Mouse (Mus musculus) myocyte (in vitro differentiated cells): ENCODE results near the gene A130010J15Rik. TPM values are rescaled to one million over a fixed set of nuclear protein-coding genes. Genes with fewer than 3 reads are reported as not detected.

Experiments used
- H3K27me3 ChIP-seq: one replicate; pipeline ENCODE4 v1.6.1; 2011; ENCODE audit not compliant: control insufficient read depth, insufficient read depth, insufficient read length
- H3K36me3 ChIP-seq: one replicate; pipeline ENCODE4 v1.6.1; 2011; ENCODE audit not compliant: control insufficient read depth, insufficient read depth
- H3K4me2 ChIP-seq: one replicate; pipeline ENCODE4 v1.6.1; 2011; ENCODE audit warnings: low read depth, control low read depth
- H3K4me3 ChIP-seq: one replicate; pipeline ENCODE4 v1.5.1; 2011; ENCODE audit warnings: mild to moderate bottlenecking, control low read depth, moderate library complexity
- H3K79me2 ChIP-seq: one replicate; pipeline ENCODE4 v1.6.1; 2011; ENCODE audit not compliant: control insufficient read depth, insufficient read depth
- H3ac ChIP-seq: one replicate; pipeline ENCODE4 v1.6.1; 2011; ENCODE audit not compliant: control insufficient read depth, insufficient read length
- CEBPB ChIP-seq: IDR thresholded peaks from 2 replicates; pipeline ENCODE4 v1.6.1; 2011; ENCODE audit warnings: mild to moderate bottlenecking, moderate library complexity; ENCODE audit not compliant: poor library complexity, insufficient read depth, severe bottlenecking
- E2F4 ChIP-seq: IDR thresholded peaks from one replicate; pipeline ENCODE4 v1.6.1; 2011; ENCODE audit warnings: mild to moderate bottlenecking, control low read depth, moderate library complexity; ENCODE audit not compliant: insufficient read depth
- MAX ChIP-seq: IDR thresholded peaks from one replicate; pipeline ENCODE4 v1.6.1; 2011; ENCODE audit warnings: low read depth, mild to moderate bottlenecking, control low read depth
- MYOD1 ChIP-seq, 3 experiments: IDR thresholded peaks; one replicate each; pipeline ENCODE4 v1.6.1; 2011; ENCODE audit warnings: control low read depth in 2 of 3, low read depth in 2 of 3, mild to moderate bottlenecking in 2 of 3, moderate library complexity in 1 of 3; ENCODE audit not compliant: insufficient read length in 2 of 3, control insufficient read depth in 1 of 3
- MYOG ChIP-seq, 3 experiments: IDR thresholded peaks; one replicate each; pipeline ENCODE4 v1.6.1; 2011; ENCODE audit warnings: control low read depth in 2 of 3, low read depth in 2 of 3, mild to moderate bottlenecking in 2 of 3; ENCODE audit not compliant: insufficient read length in 2 of 3, control insufficient read depth in 1 of 3, insufficient read depth in 1 of 3
- POLR2A ChIP-seq: IDR thresholded peaks from one replicate; pipeline ENCODE4 v1.6.1; 2011; ENCODE audit warnings: low read depth, mild to moderate bottlenecking, control low read depth, moderate library complexity; ENCODE audit not compliant: insufficient read length
- POLR2AphosphoS2 ChIP-seq: IDR thresholded peaks from one replicate; pipeline ENCODE4 v1.6.1; 2011; ENCODE audit warnings: low read depth, control low read depth; ENCODE audit not compliant: insufficient read length
- REST ChIP-seq: IDR thresholded peaks from one replicate; pipeline ENCODE4 v1.6.1; 2011; ENCODE audit warnings: mild to moderate bottlenecking, control low read depth, moderate library complexity; ENCODE audit not compliant: insufficient read depth, insufficient read length
- SRF ChIP-seq: IDR thresholded peaks from one replicate; pipeline ENCODE4 v1.6.1; 2011; ENCODE audit warnings: low read depth; ENCODE audit not compliant: control insufficient read depth, insufficient read length
- TCF12 ChIP-seq: IDR thresholded peaks from one replicate; pipeline ENCODE4 v1.6.1; 2011; ENCODE audit warnings: mild to moderate bottlenecking, control low read depth; ENCODE audit not compliant: poor library complexity, insufficient read depth, severe bottlenecking
- TCF3 ChIP-seq: IDR thresholded peaks from one replicate; pipeline ENCODE4 v1.6.1; 2011; ENCODE audit warnings: low read depth, control low read depth; ENCODE audit not compliant: insufficient read length
- USF1 ChIP-seq: IDR thresholded peaks from one replicate; pipeline ENCODE4 v1.6.1; 2011; ENCODE audit warnings: low read depth, mild to moderate bottlenecking, control low read depth, moderate library complexity
- polyA plus RNA-seq: library from polyadenylated mRNA; unstranded; fragments of >200 nt; fragmentation: generic; extraction: Trizol; gene quantifications from one replicate; pipeline ENCODE4 v1.2.1, GENCODE M21; 2012; ENCODE audit warnings: missing spikeins

Gene A130010J15Rik
- polyA plus RNA-seq, 1 experiment = 5.1 TPM

DNA sequence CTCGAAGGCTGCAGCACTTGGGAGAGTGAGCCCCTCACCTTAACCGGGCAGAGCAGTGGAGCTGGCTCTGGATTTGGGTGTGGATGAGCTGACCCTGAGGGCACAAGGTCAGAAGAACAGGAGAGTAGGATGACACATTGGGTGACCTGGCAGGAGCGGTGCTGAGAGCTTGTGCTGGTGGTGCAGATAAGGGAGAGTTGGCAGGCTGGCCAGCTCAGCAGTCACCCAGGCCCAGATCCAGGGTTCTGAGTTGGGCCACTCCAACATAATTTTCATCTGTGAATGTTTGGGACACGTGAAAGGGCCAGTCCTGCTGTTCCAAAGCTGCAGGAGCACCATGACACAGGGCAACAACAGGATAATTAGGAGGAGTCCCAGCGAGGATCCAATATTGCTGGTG is 43.5 kb downstream of the A130010J15Rik start:
- Histone ChIP-seq H3K4me3 (no peak overlapping the region), H3K4me2 (no peak overlapping the region), H3K27me3 (no peaks in the 10 kb centered on the region), H3K79me2 (no peaks in the 10 kb centered on the region), H3ac (no peak overlapping the region), H3K36me3 (no peaks in the 10 kb centered on the region)
- TF ChIP-seq MYOG (IDR thresholded peaks at IDR 0.05; ENCODE audit: control insufficient read depth in 1 of 3, insufficient read depth in 1 of 3, insufficient read length in 2 of 3, low read depth in 2 of 3) (no peak), REST (no peak)

DNA sequence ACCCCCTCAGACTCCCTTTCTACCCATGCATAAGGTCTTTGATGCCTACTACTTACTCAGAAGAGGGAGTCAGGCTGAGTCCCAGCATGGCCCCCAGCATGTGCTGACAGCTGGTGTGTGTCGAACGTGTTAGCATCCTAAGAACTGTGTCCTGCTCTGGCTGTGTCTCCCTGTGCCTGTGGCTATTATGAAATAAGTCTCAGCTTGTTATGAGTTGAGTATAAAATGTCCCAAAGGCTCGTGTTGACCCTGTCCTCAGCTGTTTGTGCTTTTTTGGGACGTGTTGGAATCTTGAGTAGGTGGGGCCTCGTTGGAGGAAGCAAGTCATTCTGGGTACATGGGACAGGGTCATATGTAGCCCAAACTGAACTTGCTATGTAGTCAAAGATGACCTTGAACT is 46.2 kb downstream of the A130010J15Rik start:
- no peak overlapping the region for H3K4me3 ChIP-seq
- H3K79me2 ChIP-seq = no peaks in the 10 kb centered on the region
- TF ChIP-seq E2F4 (no peak), POLR2A (no peak), MYOG (IDR thresholded peaks at IDR 0.05; ENCODE audit: control insufficient read depth in 1 of 3, insufficient read depth in 1 of 3, insufficient read length in 2 of 3, low read depth in 2 of 3) (peak in 1 of 3 experiments; percentile 2), MYOD1 (IDR thresholded peaks at IDR 0.05; ENCODE audit: control insufficient read depth in 1 of 3, insufficient read length in 2 of 3, low read depth in 2 of 3) (peak in 2 of 3 experiments; percentile 5 to 22)
- peak overlapping the region; percentile 6 for H3K4me2 ChIP-seq
- no peaks in the 10 kb centered on the region for H3K36me3 ChIP-seq
- no peaks in the 10 kb centered on the region for H3K27me3 ChIP-seq
- H3ac ChIP-seq = no peak overlapping the region

DNA sequence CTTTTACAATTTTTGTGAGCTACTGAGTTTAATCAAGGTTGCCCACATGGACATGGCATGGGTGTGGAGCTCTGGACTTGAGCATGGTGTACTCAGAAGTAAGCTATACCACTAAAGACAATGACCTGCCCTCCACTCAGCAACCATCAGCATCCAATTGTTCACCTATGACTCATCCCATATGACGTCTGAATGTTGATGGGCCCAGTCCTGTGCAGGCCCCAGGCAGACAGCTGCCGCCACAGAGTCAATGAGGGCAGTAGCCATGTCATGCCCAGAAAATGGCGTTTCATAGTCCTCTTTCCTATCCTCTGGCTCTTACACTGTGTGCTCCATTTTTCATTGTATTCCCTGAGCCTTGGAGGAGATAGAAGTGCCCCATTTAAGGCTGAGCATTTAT is 48.2 kb downstream of the A130010J15Rik start:
- no peak overlapping the region for H3K4me2 ChIP-seq
- H3ac ChIP-seq = no peak overlapping the region
- no peak overlapping the region for H3K4me3 ChIP-seq
- TF ChIP-seq TCF12 = no peak
- no peak for TF ChIP-seq REST
- TF ChIP-seq MAX = no peak
- peak in 2 of 3 experiments; percentile 56 to 63 for TF ChIP-seq MYOG (IDR thresholded peaks at IDR 0.05; ENCODE audit: control insufficient read depth in 1 of 3, insufficient read depth in 1 of 3, insufficient read length in 2 of 3, low read depth in 2 of 3)
- no peak for TF ChIP-seq POLR2AphosphoS2
- TF ChIP-seq CEBPB = no peak
- peak in 2 of 3 experiments; percentile 60 to 72 for TF ChIP-seq MYOD1 (IDR thresholded peaks at IDR 0.05; ENCODE audit: control insufficient read depth in 1 of 3, insufficient read length in 2 of 3, low read depth in 2 of 3)
- H3K27me3 ChIP-seq = no peaks in the 10 kb centered on the region
- H3K36me3 ChIP-seq = no peaks in the 10 kb centered on the region
- no peaks in the 10 kb centered on the region for H3K79me2 ChIP-seq

DNA sequence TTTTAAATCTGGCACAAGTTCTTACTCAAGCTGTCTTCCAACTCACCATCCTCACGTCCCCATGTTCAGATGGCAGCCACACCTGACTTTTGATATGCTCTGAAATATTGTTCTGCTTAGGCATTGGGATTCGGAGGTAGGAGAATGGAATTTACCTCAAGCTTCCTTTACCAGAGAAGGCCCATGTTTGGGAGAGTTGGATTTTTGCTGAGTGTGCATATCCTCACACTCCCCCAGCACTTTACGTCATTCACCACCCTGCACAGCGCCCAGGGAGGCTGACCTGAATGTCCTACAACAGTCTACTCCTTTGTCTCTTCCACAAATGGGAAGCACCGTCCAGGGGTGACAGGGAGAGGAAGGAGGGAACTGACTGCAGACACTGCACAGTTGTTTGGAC is 52.6 kb downstream of the A130010J15Rik start:
- H3K4me3 ChIP-seq = no peak overlapping the region
- no peaks in the 10 kb centered on the region for H3K36me3 ChIP-seq
- TF ChIP-seq POLR2AphosphoS2 = no peak
- TF ChIP-seq USF1 = no peak
- TF ChIP-seq MAX = no peak
- TF ChIP-seq MYOG (IDR thresholded peaks at IDR 0.05; ENCODE audit: control insufficient read depth in 1 of 3, insufficient read depth in 1 of 3, insufficient read length in 2 of 3, low read depth in 2 of 3) = no peak
- no peak for TF ChIP-seq TCF12
- TF ChIP-seq CEBPB = no peak
- TF ChIP-seq MYOD1 (IDR thresholded peaks at IDR 0.05; ENCODE audit: control insufficient read depth in 1 of 3, insufficient read length in 2 of 3, low read depth in 2 of 3) = no peak
- TF ChIP-seq SRF = no peak
- no peak for TF ChIP-seq TCF3
- no peak for TF ChIP-seq E2F4
- no peak for TF ChIP-seq REST
- no peak for TF ChIP-seq POLR2A
- H3ac ChIP-seq = no peak overlapping the region
- no peaks in the 10 kb centered on the region for H3K79me2 ChIP-seq
- H3K27me3 ChIP-seq = no peaks in the 10 kb centered on the region
- no peak overlapping the region for H3K4me2 ChIP-seq

DNA sequence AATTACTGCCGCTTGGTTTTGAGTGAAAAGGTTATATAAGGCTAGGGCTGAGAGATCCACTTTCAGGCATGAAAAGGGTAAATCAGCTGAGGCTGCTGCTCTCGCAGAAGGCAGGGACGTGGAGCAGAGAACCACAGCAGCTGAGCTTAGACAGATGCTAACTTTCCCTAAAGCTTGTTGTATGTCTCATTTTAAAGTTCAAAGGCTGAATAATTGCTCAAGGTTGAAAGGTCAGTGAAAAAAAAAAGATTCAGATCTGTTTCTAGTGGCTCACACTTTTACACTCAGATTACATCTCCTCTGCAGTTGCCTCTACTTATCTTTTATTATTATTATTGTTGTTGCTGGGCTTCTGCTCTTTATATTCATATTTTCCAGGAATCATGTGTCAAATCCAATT is 57.7 kb downstream of the A130010J15Rik start:
- H3K36me3 ChIP-seq = no peaks in the 10 kb centered on the region
- no peak overlapping the region for H3ac ChIP-seq
- TF ChIP-seq POLR2AphosphoS2 (no peak), MYOD1 (IDR thresholded peaks at IDR 0.05; ENCODE audit: control insufficient read depth in 1 of 3, insufficient read length in 2 of 3, low read depth in 2 of 3) (peak in 1 of 3 experiments; percentile 20)
- H3K4me2 ChIP-seq = no peak overlapping the region
- H3K4me3 ChIP-seq = no peak overlapping the region
- H3K27me3 ChIP-seq = no peaks in the 10 kb centered on the region
- no peaks in the 10 kb centered on the region for H3K79me2 ChIP-seq

DNA sequence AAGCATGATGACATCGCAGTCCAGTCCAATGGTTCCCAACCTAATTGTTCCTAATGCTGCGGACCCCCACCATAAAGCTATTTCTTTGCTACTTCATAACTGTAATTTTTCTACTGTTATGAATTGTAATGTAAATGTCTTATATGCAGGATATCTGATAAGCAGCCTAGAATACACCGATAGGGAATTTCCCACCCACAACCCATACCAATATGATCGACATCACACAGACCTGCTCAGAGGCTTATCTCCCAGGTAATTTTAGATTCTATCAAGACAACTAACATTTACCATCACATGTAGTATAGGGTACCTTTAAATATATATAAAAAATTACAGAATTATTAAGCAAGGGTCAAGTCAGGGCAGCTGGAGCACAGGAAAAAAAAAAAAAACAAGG is 58.3 kb downstream of the A130010J15Rik start:
- TF ChIP-seq TCF12 = no peak
- no peak for TF ChIP-seq SRF
- TF ChIP-seq E2F4 = no peak
- TF ChIP-seq CEBPB = no peak

More for the DNA sequence above, 58.3 kb downstream of the A130010J15Rik start:
- H3K4me3 ChIP-seq = no peak overlapping the region
- no peak overlapping the region for H3ac ChIP-seq
- H3K4me2 ChIP-seq = no peak overlapping the region
- no peaks in the 10 kb centered on the region for H3K36me3 ChIP-seq
- H3K27me3 ChIP-seq = no peaks in the 10 kb centered on the region
- H3K79me2 ChIP-seq = no peaks in the 10 kb centered on the region
